Mouse (Mus musculus) bone marrow macrophage, adult 2 months (primary cell): ENCODE measurements around the gene Pld5.

Source experiments
- CTCF ChIP-seq: IDR thresholded peaks from 2 replicates; pipeline ENCODE4 v1.5.1; 2012; ENCODE audit warnings: low read depth, mild to moderate bottlenecking, low read length, moderate library complexity
- POLR2A ChIP-seq: IDR thresholded peaks from 2 replicates; pipeline ENCODE4 v1.6.1; 2012; ENCODE audit warnings: mild to moderate bottlenecking, low read depth, low read length, borderline replicate concordance

DNA sequence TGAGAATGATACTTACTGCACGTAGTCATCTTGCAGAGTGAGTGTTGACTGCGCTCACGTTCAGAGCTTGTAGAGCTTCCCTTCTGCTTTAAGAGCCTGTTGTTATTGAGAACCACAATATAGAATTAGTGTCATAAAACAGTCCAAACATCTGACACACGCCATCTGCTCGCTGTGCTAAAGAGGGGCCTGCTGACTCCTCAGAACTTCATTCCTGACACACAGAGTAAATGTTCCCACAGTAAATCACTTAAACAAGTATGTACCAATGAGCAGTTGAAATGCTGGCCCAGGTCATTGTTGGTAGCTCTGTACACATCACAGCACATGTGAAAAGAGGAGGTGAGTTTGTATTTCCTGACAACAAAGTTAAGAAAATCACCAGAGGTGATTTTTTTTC, 14.3 kb upstream of the Pld5 start:
- TF ChIP-seq POLR2A = no peak
- TF ChIP-seq CTCF = no peak
